Comparison of ENCODE assay signal across 20 mouse cellular contexts in the genomic region with DNA sequence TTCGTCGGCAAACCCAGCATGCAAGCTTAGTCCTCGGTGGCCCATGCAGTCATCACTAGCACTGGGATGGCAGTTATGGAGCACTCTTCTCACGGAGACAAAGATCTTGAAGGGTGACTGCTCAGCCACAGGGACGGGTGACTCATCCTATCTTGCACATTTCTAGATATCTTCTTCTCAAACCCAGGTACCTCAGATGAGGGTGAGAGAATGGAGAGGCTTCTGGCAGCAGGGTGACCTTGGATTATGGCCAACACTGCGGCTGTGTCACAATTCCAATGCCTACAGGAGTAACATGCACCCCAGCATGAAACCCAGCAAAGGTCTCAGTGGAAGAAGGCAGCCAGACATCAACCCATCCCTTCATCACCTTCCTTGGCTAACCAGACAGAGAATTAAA.
DNase-seq lines count a peak whose midpoint lies in the region; TF ChIP-seq lines count a peak whose summit lies in the region.
"Had no signal": no experiment of that assay in that cellular context is flagged by ENCODE, and none has a peak within 500 bp of the region (broad histone marks: within the 10 kb centered on the region; RNA-seq: fewer than 3 reads in every experiment).

No protein-coding gene starts in this region.

- no peaks in the 10 kb centered on the region for H3K9me3 ChIP-seq in MEL (replicated peaks; ENCODE audit: insufficient read depth, low read length)
- H3K9me3 ChIP-seq: forebrain, embryonic 12.5 days; heart, embryonic 15.5 days; hindbrain, embryonic 10.5 days; limb, embryonic 13.5 days; megakaryocyte, embryonic 14.5 days; neural tube, embryonic 13.5 days had no signal

- peaks cover 9 to 39% of the 10 kb centered on the region in 2 experiments; a peak in 3 of 4 replicates for H3K4me1 ChIP-seq in MEL (ENCODE audit: control insufficient read depth in 1 of 2, insufficient read depth in 2 of 2, low read length in 2 of 2)
- H3K4me1 ChIP-seq: limb, embryonic 13.5 days had no signal

- DNase-seq in heart, postnatal 4 days: peak; percentile 16
- no peak for DNase-seq in heart, postnatal 36 days
- DNase-seq in MEL (ENCODE audit: low read depth, low spot score): peak; percentile 54
- DNase-seq in adrenal gland, adult 8-10 months: peak; percentile 70
- DNase-seq in cerebellum, postnatal 14 days: peak; percentile 32 to 45
- no peak for DNase-seq in kidney, postnatal 10 days
- DNase-seq in B cell, adult 2 months: no peak
- DNase-seq: gastrocnemius, postnatal 14 days; heart, adult 2 months; kidney, adult 11 months; lung, postnatal 14 days; midbrain, embryonic 14.5 days; retina, postnatal 1 day; thymus, adult 2 months had no signal

- no peak overlapping the region for H3K27ac ChIP-seq in MEL (ENCODE audit: control insufficient read depth, low read depth, low read length)
- H3K27ac ChIP-seq: forebrain, embryonic 12.5 days; heart, adult 2 months; heart, embryonic 15.5 days; hindbrain, embryonic 10.5 days; limb, embryonic 13.5 days; neural tube, embryonic 13.5 days had no signal

- intact Hi-C loops in heart, postnatal 36 days (cut with DNase I): no loop called here

- H3K79me2 ChIP-seq in MEL (ENCODE audit: control insufficient read depth, insufficient read depth, low read length, poor library complexity): no peaks in the 10 kb centered on the region

- no peak overlapping the region for H3K9ac ChIP-seq in MEL (ENCODE audit: control insufficient read depth, low read depth, low read length, poor library complexity, severe bottlenecking)
- H3K9ac ChIP-seq: forebrain, embryonic 12.5 days; heart, embryonic 15.5 days; limb, embryonic 13.5 days; neural tube, embryonic 13.5 days had no signal

- peak in 1 of 2 experiments; percentile 32; a peak in 1 of 4 replicates for TF ChIP-seq EP300 in MEL (IDR thresholded peaks at IDR 0.05; ENCODE audit: low read depth in 1 of 2, low read length in 2 of 2)

- no peak overlapping the region for H3K4me3 ChIP-seq in MEL (ENCODE audit: control insufficient read depth in 1 of 2, insufficient read depth in 1 of 2, low read depth in 2 of 2, low read length in 2 of 2)
- H3K4me3 ChIP-seq: forebrain, embryonic 12.5 days; heart, adult 2 months; heart, embryonic 15.5 days; hindbrain, embryonic 10.5 days; limb, embryonic 13.5 days; megakaryocyte, embryonic 14.5 days; neural tube, embryonic 13.5 days had no signal

- TF ChIP-seq POLR2A in MEL (IDR thresholded peaks at IDR 0.05; ENCODE audit: control insufficient read depth in 1 of 2, insufficient read depth in 1 of 2, low read depth in 1 of 2, low read length in 2 of 2, poor library complexity in 1 of 2): no peak

- no peak for TF ChIP-seq RAD21 in MEL (IDR thresholded peaks at IDR 0.05; ENCODE audit: low read depth, low read length)

- H3K36me3 ChIP-seq in MEL (ENCODE audit: control insufficient read depth in 1 of 2, insufficient read depth in 2 of 2, low read length in 2 of 2): peaks cover 0 to 25% of the 10 kb centered on the region in 2 experiments; a peak in 3 of 4 replicates
- H3K36me3 ChIP-seq: forebrain, embryonic 12.5 days; heart, embryonic 15.5 days; hindbrain, embryonic 10.5 days; limb, embryonic 13.5 days; neural tube, embryonic 13.5 days had no signal

- TF ChIP-seq CTCF in MEL (IDR thresholded peaks at IDR 0.05 in 2 of 3, conservative IDR thresholded peaks at IDR 0.05 in 1 of 3; ENCODE audit: control insufficient read depth in 1 of 3, insufficient read depth in 1 of 3, low read depth in 2 of 3, low read length in 3 of 3, poor library complexity in 1 of 3, severe bottlenecking in 1 of 3): no peak

- H3K27me3 ChIP-seq in MEL (ENCODE audit: control insufficient read depth in 1 of 2, insufficient read depth in 2 of 2, low read length in 2 of 2): no peaks in the 10 kb centered on the region
- H3K27me3 ChIP-seq: forebrain, embryonic 12.5 days; heart, embryonic 15.5 days; limb, embryonic 13.5 days; megakaryocyte, embryonic 14.5 days; neural tube, embryonic 13.5 days had no signal

TF ChIP-seq in MEL, 35 proteins besides CTCF, POLR2A, EP300 and RAD21:
- TF ChIP-seq USF1 (IDR thresholded peaks at IDR 0.05; ENCODE audit: low read depth, low read length): no peak
- TF ChIP-seq NELFE (IDR thresholded peaks at IDR 0.05; ENCODE audit: low read depth, low read length): no peak
- no peak for TF ChIP-seq ZKSCAN1 (IDR thresholded peaks at IDR 0.05; ENCODE audit: low read depth, low read length)
- TF ChIP-seq MAZ (IDR thresholded peaks at IDR 0.05; ENCODE audit: low read depth, low read length): no peak
- TF ChIP-seq MAX (IDR thresholded peaks at IDR 0.05; ENCODE audit: low read length): no peak
- TF ChIP-seq SIN3A (IDR thresholded peaks at IDR 0.05; ENCODE audit: low read length): 0 out of 2 replicates have a peak, but pooled peaks have one; percentile 9
- TF ChIP-seq CHD1 (IDR thresholded peaks at IDR 0.05; ENCODE audit: low read depth, low read length): no peak
- TF ChIP-seq HCFC1 (IDR thresholded peaks at IDR 0.05; ENCODE audit: low read depth, low read length): no peak
- no peak for TF ChIP-seq UBTF (IDR thresholded peaks at IDR 0.05; ENCODE audit: borderline replicate concordance, insufficient read depth, low read depth, low read length)
- no peak for TF ChIP-seq KAT2A (conservative IDR thresholded peaks at IDR 0.05; ENCODE audit: low read depth, low read length)
- no peak for TF ChIP-seq RCOR1 (IDR thresholded peaks at IDR 0.05; ENCODE audit: low read depth, low read length)
- no peak for TF ChIP-seq TAL1 (IDR thresholded peaks at IDR 0.05; ENCODE audit: low read length)
- TF ChIP-seq ZC3H11A (IDR thresholded peaks at IDR 0.05; ENCODE audit: low read depth, low read length): no peak
- TF ChIP-seq E2F4 (IDR thresholded peaks at IDR 0.05; ENCODE audit: borderline replicate concordance, low read depth, low read length): no peak
- TF ChIP-seq MEF2A (IDR thresholded peaks at IDR 0.05; ENCODE audit: extremely low read depth, insufficient replicate concordance, low read depth, low read length, poor library complexity, severe bottlenecking): no peak
- no peak for TF ChIP-seq POLR2AphosphoS2 (IDR thresholded peaks at IDR 0.05; ENCODE audit: low read length)
- no peak for TF ChIP-seq USF2 (IDR thresholded peaks at IDR 0.05; ENCODE audit: borderline replicate concordance in 1 of 2, insufficient read depth in 1 of 2, low read depth in 1 of 2, low read length in 2 of 2)
- TF ChIP-seq NRF1 (IDR thresholded peaks at IDR 0.05; ENCODE audit: insufficient read depth, low read depth, low read length, poor library complexity, severe bottlenecking): no peak
- TF ChIP-seq BHLHE40 (IDR thresholded peaks at IDR 0.05; ENCODE audit: borderline replicate concordance, low read depth, low read length): peak; percentile 52; the same call in 1 of the 2 replicates
- no peak for TF ChIP-seq JUND (IDR thresholded peaks at IDR 0.05; ENCODE audit: low read depth, low read length)
- TF ChIP-seq MAFK (IDR thresholded peaks at IDR 0.05; ENCODE audit: borderline replicate concordance, low read depth, low read length): no peak
- TF ChIP-seq POLR2AphosphoS5 (IDR thresholded peaks at IDR 0.05; ENCODE audit: borderline replicate concordance, low read depth, low read length): no peak
- no peak for TF ChIP-seq ZNF384 (IDR thresholded peaks at IDR 0.05; ENCODE audit: low read depth, low read length)
- TF ChIP-seq GATA1 (IDR thresholded peaks at IDR 0.05; ENCODE audit: low read depth, low read length): 0 out of 2 replicates have a peak, but pooled peaks have one; percentile 45
- no peak for TF ChIP-seq MXI1 (IDR thresholded peaks at IDR 0.05; ENCODE audit: low read depth, low read length)
- peak; percentile 50 for TF ChIP-seq ETS1 (IDR thresholded peaks at IDR 0.05; ENCODE audit: low read depth, low read length)
- TF ChIP-seq MYC (IDR thresholded peaks at IDR 0.05; ENCODE audit: low read depth, low read length): no peak
- TF ChIP-seq ZMIZ1 (IDR thresholded peaks at IDR 0.05; ENCODE audit: low read depth, low read length): no peak
- no peak for TF ChIP-seq TBP (IDR thresholded peaks at IDR 0.05; ENCODE audit: low read depth, low read length)
- no peak for TF ChIP-seq GABPA (IDR thresholded peaks at IDR 0.05; ENCODE audit: low read depth, low read length)
- no peak for TF ChIP-seq ELF1 (IDR thresholded peaks at IDR 0.05; ENCODE audit: low read depth, low read length)

Comparison
In these comparisons a context has a peak if more than half of its experiments do, and no peak if none do; other contexts are left out.
1. DNase-seq: peak in heart, postnatal 4 days (single experiment), MEL (single experiment), adrenal gland, adult 8-10 months (single experiment) and cerebellum, postnatal 14 days (2 of 2); none in heart, postnatal 36 days (0 of 2), kidney, postnatal 10 days (single experiment) and B cell, adult 2 months (0 of 2).